10 mouse cellular contexts compared by ENCODE assay signal in the genomic region with DNA sequence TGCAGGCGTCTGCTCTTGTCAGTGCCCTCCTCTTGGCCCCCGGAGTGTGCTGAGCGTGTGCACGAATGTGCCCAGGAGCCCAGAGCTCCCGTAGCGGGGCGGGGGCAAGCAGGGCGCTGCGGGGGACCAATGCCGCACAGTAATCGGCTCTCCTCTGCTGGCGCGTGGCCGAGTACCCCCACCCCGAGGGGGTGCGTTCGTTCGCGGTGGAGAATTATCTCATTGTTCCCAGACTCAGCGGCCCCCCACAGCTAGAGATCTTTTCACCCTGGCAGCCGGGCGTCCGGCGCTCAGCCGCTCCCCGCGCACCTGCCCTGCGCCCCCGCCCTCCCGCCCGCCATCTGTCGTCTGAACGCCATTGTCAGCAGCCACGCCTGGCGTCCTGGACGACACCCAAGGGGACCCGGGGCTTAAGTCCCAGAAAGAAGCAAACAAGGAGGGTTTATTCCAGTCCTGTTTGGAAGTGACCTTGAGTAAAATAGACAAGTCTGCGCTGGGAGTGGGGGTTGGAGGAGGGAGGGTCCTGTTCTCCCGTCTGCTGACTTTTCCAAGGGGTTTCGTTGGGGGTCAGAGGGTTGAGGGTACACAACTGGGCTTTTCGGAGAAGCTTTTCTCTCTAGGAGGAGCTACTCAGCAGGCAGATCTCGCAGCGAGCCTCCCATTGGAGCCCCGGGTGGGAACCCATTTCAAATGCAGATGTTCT. TPM values are rescaled to one million over a fixed set of nuclear protein-coding genes. Genes with fewer than 3 reads are reported as not detected.
DNase-seq lines count a peak whose midpoint lies in the region; ATAC-seq lines count a peak whose summit lies in the region.
"Had no signal": no experiment of that assay in that cellular context is flagged by ENCODE, and none has a peak within 500 bp of the region (broad histone marks: within the 10 kb centered on the region; RNA-seq: fewer than 3 reads in every experiment).

No protein-coding gene starts in this region.

- under 1% methylated on average over 44 of the region's 44 CpGs for WGBS in kidney, embryonic 14.5 days
- WGBS in heart, embryonic 10.5 days = 1% methylated on average over 44 of the region's 44 CpGs
- WGBS in liver, embryonic 13.5 days (ENCODE audit: insufficient replicate concordance) = under 1% methylated on average over 43 of the region's 44 CpGs
- WGBS in neural tube, embryonic 14.5 days = under 1% methylated on average over 44 of the region's 44 CpGs

- peak overlapping the region; percentile 50 for H3K9ac ChIP-seq in kidney, embryonic 14.5 days (ENCODE audit: low read depth, low read length)
- no peak overlapping the region for H3K9ac ChIP-seq in liver, embryonic 13.5 days
- peak overlapping the region; percentile 81 for H3K9ac ChIP-seq in neural tube, embryonic 14.5 days (replicated peaks; ENCODE audit: low read depth, low read length)

- no peak overlapping the region for H3K27ac ChIP-seq in kidney, embryonic 14.5 days (ENCODE audit: low read depth, low read length)
- peak overlapping the region; percentile 83 for H3K27ac ChIP-seq in heart, embryonic 10.5 days
- H3K27ac ChIP-seq in liver, embryonic 13.5 days = no peak overlapping the region
- H3K27ac ChIP-seq in neural tube, embryonic 14.5 days (ENCODE audit: low read depth, low read length) = peak overlapping the region; percentile 96
- H3K27ac ChIP-seq: macrophage had no signal

- peak; percentile 67; the same call in 1 of the 2 replicates for ATAC-seq in kidney, embryonic 14.5 days (ENCODE audit: low FRiP score, low TSS enrichment)
- ATAC-seq in liver, embryonic 13.5 days (ENCODE audit: low read depth) = no peak
- peak; percentile 90 for ATAC-seq in neural tube, embryonic 14.5 days (ENCODE audit: low read depth)

- H3K27me3 ChIP-seq in kidney, embryonic 14.5 days (ENCODE audit: control insufficient read depth, insufficient read depth, low read length) = peaks cover 8% of the 10 kb centered on the region
- peaks cover 32% of the 10 kb centered on the region for H3K27me3 ChIP-seq in heart, embryonic 10.5 days (ENCODE audit: insufficient read depth, poor library complexity, severe bottlenecking)
- peaks cover 45% of the 10 kb centered on the region for H3K27me3 ChIP-seq in liver, embryonic 13.5 days
- no peaks in the 10 kb centered on the region for H3K27me3 ChIP-seq in neural tube, embryonic 14.5 days (ENCODE audit: control insufficient read depth, insufficient read depth, low read length)

- no peaks in the 10 kb centered on the region for H3K36me3 ChIP-seq in kidney, embryonic 14.5 days (ENCODE audit: control insufficient read depth, insufficient read depth, low read length)
- H3K36me3 ChIP-seq in heart, embryonic 10.5 days = no peaks in the 10 kb centered on the region
- H3K36me3 ChIP-seq in liver, embryonic 13.5 days = no peaks in the 10 kb centered on the region
- no peaks in the 10 kb centered on the region for H3K36me3 ChIP-seq in neural tube, embryonic 14.5 days (ENCODE audit: control insufficient read depth, insufficient read depth, low read length)
- H3K36me3 ChIP-seq: G1E had no signal

- H3K9me3 ChIP-seq in kidney, embryonic 14.5 days (ENCODE audit: control insufficient read depth, low read length) = no peaks in the 10 kb centered on the region
- no peaks in the 10 kb centered on the region for H3K9me3 ChIP-seq in heart, embryonic 10.5 days
- no peaks in the 10 kb centered on the region for H3K9me3 ChIP-seq in liver, embryonic 13.5 days (replicated peaks)
- H3K9me3 ChIP-seq in neural tube, embryonic 14.5 days (ENCODE audit: control insufficient read depth, low read length) = no peaks in the 10 kb centered on the region
- H3K9me3 ChIP-seq: G1E had no signal

- DNase-seq in kidney, adult 9 months = no peak
- peak; percentile 61 for DNase-seq in embryo, embryonic 10 days (ENCODE audit: low spot score)
- DNase-seq in heart, embryonic 10.5 days (ENCODE audit: low spot score) = no peak
- DNase-seq in kidney, postnatal 25 days = peak; percentile 11 to 45
- DNase-seq in liver, embryonic 13.5 days = no peak
- no peak for DNase-seq in urinary bladder, postnatal 14 days (ENCODE audit: low spot score)

- peaks cover 13% of the 10 kb centered on the region; the same call in 1 of the 2 replicates for H3K4me1 ChIP-seq in kidney, embryonic 14.5 days (ENCODE audit: control insufficient read depth, insufficient read depth, low read length)
- H3K4me1 ChIP-seq in heart, embryonic 10.5 days = peaks cover 44% of the 10 kb centered on the region
- H3K4me1 ChIP-seq in liver, embryonic 13.5 days (replicated peaks) = no peaks in the 10 kb centered on the region
- peaks cover 21% of the 10 kb centered on the region; the same call in 1 of the 2 replicates for H3K4me1 ChIP-seq in neural tube, embryonic 14.5 days (ENCODE audit: control insufficient read depth, insufficient read depth, low read length)

- H3K4me3 ChIP-seq in kidney, embryonic 14.5 days (ENCODE audit: low read length) = peak overlapping the region; percentile 62
- H3K4me3 ChIP-seq in heart, embryonic 10.5 days = peak overlapping the region; percentile 64
- H3K4me3 ChIP-seq in liver, embryonic 13.5 days (replicated peaks) = peak overlapping the region; percentile 46
- peak overlapping the region; percentile 44 for H3K4me3 ChIP-seq in neural tube, embryonic 14.5 days (ENCODE audit: low read depth, low read length)

- peak overlapping the region; percentile 99 for H3K4me2 ChIP-seq in kidney, embryonic 14.5 days (replicated peaks; ENCODE audit: low read depth, low read length)
- H3K4me2 ChIP-seq in liver, embryonic 13.5 days = peak overlapping the region; percentile 67
- peak overlapping the region; percentile 75 for H3K4me2 ChIP-seq in neural tube, embryonic 14.5 days (ENCODE audit: low read depth, low read length)

RNA-seq across cellular contexts. Expression of a gene that starts 26.4 kb away (rescaled TPM):
- polyA plus RNA-seq in kidney, embryonic 14.5 days (2014; fragmentation: Nextera tagmentation; extraction: Ambion mirVana) = 20.8 and 30.1 TPM in 2 replicates
- polyA plus RNA-seq in heart, embryonic 10.5 days (2016; fragmentation: Nextera tagmentation; extraction: Ambion mirVana) = 52.5 and 54.8 TPM in 2 replicates
- 4.2 and 4.5 TPM in 2 replicates for polyA plus RNA-seq in liver, embryonic 13.5 days (2015; fragmentation: Nextera tagmentation; extraction: Ambion mirVana)
- polyA plus RNA-seq in neural tube, embryonic 14.5 days (2014; fragmentation: Nextera tagmentation; extraction: Ambion mirVana) = 37.7 and 58.9 TPM in 2 replicates
- polyA plus RNA-seq: G1E had no signal

Comparison
In these comparisons a context has a peak if more than half of its experiments do, and no peak if none do; other contexts are left out.
1. DNase-seq: peak in embryo, embryonic 10 days (single experiment) and kidney, postnatal 25 days (2 of 2); none in kidney, adult 9 months (single experiment), heart, embryonic 10.5 days (single experiment), liver, embryonic 13.5 days (single experiment) and urinary bladder, postnatal 14 days (single experiment).
2. H3K27ac ChIP-seq: peak in heart, embryonic 10.5 days (single experiment) and neural tube, embryonic 14.5 days (single experiment); none in kidney, embryonic 14.5 days (single experiment) and liver, embryonic 13.5 days (single experiment).
3. Peak in every context shown above with its lines, with median percentiles within 50 percentile points of each other: H3K4me2 ChIP-seq and H3K4me3 ChIP-seq.